Mouse (Mus musculus) bone marrow, adult 2 months (tissue): ENCODE data around the gene Efhd1.

Experiments used
- CTCF ChIP-seq: fragments of 200-500 bp; IDR thresholded peaks from 2 replicates; pipeline ENCODE4 v1.5.1; 2011; ENCODE audit warnings: low read length, control low read depth; ENCODE audit not compliant: control insufficient read depth, insufficient read depth
- POLR2A ChIP-seq: fragments of 200-500 bp; IDR thresholded peaks from 2 replicates; pipeline ENCODE4 v1.6.1; 2011; ENCODE audit warnings: low read depth, mild to moderate bottlenecking, control low read depth, low read length, borderline replicate concordance; ENCODE audit not compliant: control insufficient read depth

GRCm38 (mm10) chr1:87227160-87227550 lies 37.0 kb upstream of the Efhd1 start:
- TF ChIP-seq CTCF (no peak), POLR2A (no peak)
